Mouse (Mus musculus) spleen, postnatal 0 days (tissue): Measurements from ENCODE around the gene Rac1. TPM values are rescaled to one million over a fixed set of nuclear protein-coding genes. Genes with fewer than 3 reads are reported as not detected.

Experiments used
- polyA plus RNA-seq: library from polyadenylated mRNA; unstranded; fragments of >200 nt; fragmentation: Nextera tagmentation; extraction: Ambion mirVana; gene quantifications from 2 replicates; pipeline ENCODE4 v1.2.1, GENCODE M21; 2015

The Rac1 gene
- 215 and 246 TPM in 2 replicates for polyA plus RNA-seq

GRCm38 (mm10) chr5:143527486-143528307, at the start of gene Rac1:
Rac1 (minus strand) TSS chr5:143528036.

GRCm38 (mm10) chr5:143464100-143464756, 63.6 kb downstream of the Rac1 start, which contains the start of gene Daglb:
Daglb (plus strand) TSS chr5:143464584.

Other genes with a start within 250 kb of the Rac1 start
- 0.04 TPM in 2 replicates for gene Zfp853, start 234.4 kb downstream of the Rac1 start, polyA plus RNA-seq
- 26.4 and 27.0 TPM in 2 replicates for gene E130309D02Rik, start 212.7 kb downstream of the Rac1 start, polyA plus RNA-seq
- 50.5 and 55.1 TPM in 2 replicates for gene Zdhhc4, start 198.8 kb downstream of the Rac1 start, polyA plus RNA-seq
- gene Grid2ip, start 170.7 kb downstream of the Rac1 start, polyA plus RNA-seq, result not detected in 2 replicates
- 126 and 132 TPM in 2 replicates for gene Kdelr2, start 124.2 kb downstream of the Rac1 start, polyA plus RNA-seq
- 11.6 and 11.9 TPM in 2 replicates for gene Daglb, start 63.5 kb downstream of the Rac1 start, polyA plus RNA-seq
- 50.7 and 51.7 TPM in 2 replicates for gene Cyth3, start 94.4 kb upstream of the Rac1 start, polyA plus RNA-seq
- 4.4 and 6.7 TPM in 2 replicates for gene Usp42, start 204.2 kb upstream of the Rac1 start, polyA plus RNA-seq